Mouse (Mus musculus): ENCODE results near the gene 4933415F23Rik. TPM values are rescaled to one million over a fixed set of nuclear protein-coding genes. Genes with fewer than 3 reads are reported as not detected.

4933415F23Rik gene
- 0.16 and 0.21 TPM in 2 replicates for polyA plus RNA-seq (2012; rRNA removed)

DNA sequence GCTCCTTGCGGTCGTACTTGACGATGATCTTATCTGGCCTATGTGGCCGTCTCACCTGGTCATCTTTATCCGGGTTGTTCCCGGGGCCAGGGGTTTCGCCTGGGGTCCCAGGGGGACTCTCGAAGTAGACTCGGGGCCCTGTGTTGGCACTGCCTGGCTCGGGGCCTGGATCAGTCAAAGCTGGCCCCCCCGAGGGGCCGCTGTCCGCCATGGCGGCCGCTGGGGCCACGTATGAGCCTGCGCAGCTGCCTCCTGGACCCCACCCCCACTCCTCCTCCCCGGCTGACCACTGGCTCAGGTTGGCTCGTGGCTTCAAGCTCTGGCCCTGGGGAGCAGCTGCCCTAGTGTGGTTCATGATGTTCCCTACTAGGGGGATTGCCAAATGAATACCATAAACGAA, at the start of gene 4933415F23Rik:
TSS of gene 4933415F23Rik (minus strand) at position 233 of the 400 bp plus-strand sequence.
- TF ChIP-seq POLR2A (IDR thresholded peaks at IDR 0.05; ENCODE audit: borderline replicate concordance, extremely low read depth, insufficient read depth, insufficient read length, poor library complexity, severe bottlenecking), result no peak
- TF ChIP-seq CTCF (IDR thresholded peaks at IDR 0.05; ENCODE audit: borderline replicate concordance, extremely low read depth, insufficient read depth, insufficient read length), result no peak
- no peak for DNase-seq (ENCODE audit: low read depth)

DNA sequence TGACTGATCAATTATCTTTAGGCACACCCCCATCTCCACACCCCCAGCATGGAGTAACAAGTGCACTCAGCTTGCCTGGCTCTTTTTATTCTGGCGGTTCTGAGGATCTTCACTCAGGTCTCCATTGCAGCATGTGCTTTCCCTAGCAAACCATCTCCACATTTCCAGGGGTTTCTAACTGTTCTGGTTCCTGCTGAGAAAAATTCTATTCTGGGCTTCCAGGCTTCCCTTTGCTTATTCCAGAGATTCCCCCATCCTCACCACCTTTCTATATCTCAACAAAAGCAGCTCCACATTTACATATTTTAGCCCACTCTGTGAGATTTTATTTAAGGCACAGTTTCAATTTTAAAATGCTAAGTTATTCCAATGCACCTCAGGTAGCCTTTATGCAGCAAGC, 49.7 kb upstream of the 4933415F23Rik start:
- TF ChIP-seq CTCF (IDR thresholded peaks at IDR 0.05; ENCODE audit: borderline replicate concordance, extremely low read depth, insufficient read depth, insufficient read length) (no peak), POLR2A (IDR thresholded peaks at IDR 0.05; ENCODE audit: borderline replicate concordance, extremely low read depth, insufficient read depth, insufficient read length, poor library complexity, severe bottlenecking) (no peak)
- no peak for DNase-seq (ENCODE audit: low read depth)

DNA sequence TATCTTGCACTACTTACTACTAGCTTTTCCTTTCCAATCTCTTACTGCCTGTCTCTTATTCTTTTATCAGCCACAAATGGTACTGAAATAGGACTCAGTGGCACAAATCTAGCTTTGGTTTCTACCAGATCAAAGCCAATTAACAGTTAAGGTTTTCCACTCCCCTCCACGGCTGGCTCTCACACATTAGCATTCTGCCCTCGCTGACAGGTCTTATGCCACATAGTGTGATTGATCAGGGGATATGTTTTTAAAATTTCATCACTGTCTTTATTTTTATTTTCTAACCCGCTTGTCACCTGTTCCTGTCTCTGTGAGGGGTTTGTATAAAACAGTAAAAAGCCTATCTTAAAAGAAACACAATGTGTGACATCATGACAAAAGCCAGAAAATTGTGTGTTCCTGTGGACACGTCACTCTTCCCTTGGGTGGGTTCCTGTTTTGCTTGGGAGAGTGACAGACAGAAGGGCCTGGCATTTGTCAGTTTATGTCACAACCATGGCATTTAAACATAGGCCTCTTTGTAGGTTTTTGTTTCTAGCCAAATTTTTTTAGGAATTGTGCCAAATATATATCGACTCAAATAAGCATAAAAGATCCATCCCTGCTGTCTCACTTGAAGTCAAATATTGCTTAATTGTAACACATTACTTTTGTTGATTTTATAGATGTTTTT, 44.3 kb upstream of the 4933415F23Rik start:
- no peak for TF ChIP-seq POLR2A (IDR thresholded peaks at IDR 0.05; ENCODE audit: borderline replicate concordance, extremely low read depth, insufficient read depth, insufficient read length, poor library complexity, severe bottlenecking)
- TF ChIP-seq CTCF (IDR thresholded peaks at IDR 0.05; ENCODE audit: borderline replicate concordance, extremely low read depth, insufficient read depth, insufficient read length), result no peak

GRCm38 (mm10) chr1:23141121-23141811, 39.2 kb upstream of the 4933415F23Rik start:
- no peak for DNase-seq (ENCODE audit: low read depth)
- no peak for TF ChIP-seq POLR2A (IDR thresholded peaks at IDR 0.05; ENCODE audit: borderline replicate concordance, extremely low read depth, insufficient read depth, insufficient read length, poor library complexity, severe bottlenecking)
- no peak for TF ChIP-seq CTCF (IDR thresholded peaks at IDR 0.05; ENCODE audit: borderline replicate concordance, extremely low read depth, insufficient read depth, insufficient read length)

More for the DNA sequence above, 44.3 kb upstream of the 4933415F23Rik start:
- DNase-seq (ENCODE audit: low read depth), result peak; percentile 69

GRCm38 (mm10) chr1:23140530-23140929, 38.5 kb upstream of the 4933415F23Rik start:
- DNase-seq (ENCODE audit: low read depth), result peak; percentile 72

DNA sequence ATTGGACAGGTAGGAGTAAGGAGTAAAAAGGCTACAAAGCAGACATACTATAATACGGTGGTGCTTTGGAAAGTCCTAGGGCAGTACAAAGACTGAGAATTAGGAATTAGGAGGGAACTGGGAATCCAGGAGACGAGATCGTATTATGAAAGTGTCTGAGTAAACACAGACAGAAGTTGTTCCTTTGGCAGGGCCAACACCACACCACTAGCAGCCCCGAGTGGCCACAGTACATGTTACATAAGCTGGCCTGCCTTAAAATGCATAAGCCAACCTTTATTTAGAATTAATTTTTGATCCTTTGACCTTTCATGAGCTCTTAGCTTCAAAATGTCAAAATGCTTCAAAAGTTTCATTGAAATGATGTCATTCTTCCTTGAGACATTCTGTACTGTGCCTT, 18.8 kb upstream of the 4933415F23Rik start:
- no peak for TF ChIP-seq CTCF (IDR thresholded peaks at IDR 0.05; ENCODE audit: borderline replicate concordance, extremely low read depth, insufficient read depth, insufficient read length)
- no peak for TF ChIP-seq POLR2A (IDR thresholded peaks at IDR 0.05; ENCODE audit: borderline replicate concordance, extremely low read depth, insufficient read depth, insufficient read length, poor library complexity, severe bottlenecking)
- no peak for DNase-seq (ENCODE audit: low read depth)

DNA sequence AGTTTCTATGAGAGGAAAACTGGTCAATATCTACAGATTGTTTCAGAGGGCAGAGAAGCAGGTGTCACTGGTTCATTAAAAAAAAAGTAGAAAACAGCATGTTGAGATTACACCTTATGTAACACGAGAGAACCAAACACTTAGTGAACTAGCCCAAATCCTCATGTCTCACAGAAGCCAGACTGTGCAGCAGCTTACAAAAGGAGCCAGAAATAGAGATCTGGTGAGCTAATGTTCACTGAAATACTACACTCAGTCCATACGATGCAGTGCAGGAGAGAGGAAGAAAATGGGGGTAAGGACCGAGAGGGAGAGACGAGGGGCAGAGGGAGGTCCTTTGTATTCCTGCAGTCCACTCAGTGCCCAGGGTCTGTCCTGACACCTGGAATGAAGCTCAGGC, 17.4 kb upstream of the 4933415F23Rik start:
- TF ChIP-seq CTCF (IDR thresholded peaks at IDR 0.05; ENCODE audit: borderline replicate concordance, extremely low read depth, insufficient read depth, insufficient read length) (no peak), POLR2A (IDR thresholded peaks at IDR 0.05; ENCODE audit: borderline replicate concordance, extremely low read depth, insufficient read depth, insufficient read length, poor library complexity, severe bottlenecking) (no peak)
- no peak for DNase-seq (ENCODE audit: low read depth)

- no peak for DNase-seq (ENCODE audit: low read depth)
- TF ChIP-seq CTCF (IDR thresholded peaks at IDR 0.05; ENCODE audit: borderline replicate concordance, extremely low read depth, insufficient read depth, insufficient read length), result no peak
- no peak for TF ChIP-seq POLR2A (IDR thresholded peaks at IDR 0.05; ENCODE audit: borderline replicate concordance, extremely low read depth, insufficient read depth, insufficient read length, poor library complexity, severe bottlenecking)
Measured at GRCm38 (mm10) chr1:23117423-23117822, 15.4 kb upstream of the 4933415F23Rik start.

GRCm38 (mm10) chr1:23109191-23109590, 7.1 kb upstream of the 4933415F23Rik start:
- TF ChIP-seq POLR2A (IDR thresholded peaks at IDR 0.05; ENCODE audit: borderline replicate concordance, extremely low read depth, insufficient read depth, insufficient read length, poor library complexity, severe bottlenecking) (no peak), CTCF (IDR thresholded peaks at IDR 0.05; ENCODE audit: borderline replicate concordance, extremely low read depth, insufficient read depth, insufficient read length) (no peak)
- no peak for DNase-seq (ENCODE audit: low read depth)

DNA sequence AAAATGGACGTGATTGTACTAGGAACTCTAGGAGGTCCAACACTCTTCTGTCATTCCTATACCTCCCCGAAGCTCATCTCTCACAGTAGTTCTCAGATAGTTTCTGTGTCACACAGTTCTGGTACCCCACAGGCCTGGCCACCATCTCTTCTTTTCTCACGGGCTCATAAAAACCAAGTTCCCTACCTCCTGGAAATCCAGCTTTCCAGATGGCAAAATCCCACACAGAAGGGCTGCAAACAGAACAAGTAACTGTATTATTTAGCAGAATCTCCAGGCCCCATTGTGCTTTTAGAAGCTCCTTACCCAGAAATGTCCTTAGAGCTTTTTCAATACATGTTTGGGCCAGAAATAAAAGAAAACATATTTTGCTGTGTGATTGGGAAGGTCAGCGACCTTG, 828 bp upstream of the 4933415F23Rik start:
- no peak for DNase-seq (ENCODE audit: low read depth)
- TF ChIP-seq POLR2A (IDR thresholded peaks at IDR 0.05; ENCODE audit: borderline replicate concordance, extremely low read depth, insufficient read depth, insufficient read length, poor library complexity, severe bottlenecking), result no peak
- TF ChIP-seq CTCF (IDR thresholded peaks at IDR 0.05; ENCODE audit: borderline replicate concordance, extremely low read depth, insufficient read depth, insufficient read length), result no peak

DNA sequence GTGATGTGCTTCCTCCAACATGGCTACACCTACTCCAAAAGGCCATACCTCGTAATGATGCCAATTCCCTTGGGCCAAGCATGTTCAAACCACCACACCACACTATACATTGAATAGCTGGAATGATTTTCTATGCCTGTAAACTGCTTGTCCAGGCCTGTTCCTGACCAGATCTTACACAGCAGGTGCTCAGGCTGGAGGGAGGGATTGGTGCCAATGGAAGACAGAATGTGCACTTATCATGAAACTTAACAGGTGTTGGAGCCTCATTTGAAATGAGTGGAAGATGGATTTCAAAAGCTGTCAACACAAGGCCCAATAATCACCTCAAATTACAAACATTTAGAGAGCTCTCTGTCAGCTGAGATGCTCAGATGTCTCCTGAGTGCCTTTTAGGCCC, 2.3 kb downstream of the 4933415F23Rik start:
- TF ChIP-seq CTCF (IDR thresholded peaks at IDR 0.05; ENCODE audit: borderline replicate concordance, extremely low read depth, insufficient read depth, insufficient read length), result no peak
- TF ChIP-seq POLR2A (IDR thresholded peaks at IDR 0.05; ENCODE audit: borderline replicate concordance, extremely low read depth, insufficient read depth, insufficient read length, poor library complexity, severe bottlenecking), result no peak

GRCm38 (mm10) chr1:23098451-23098850, 3.6 kb downstream of the 4933415F23Rik start:
- TF ChIP-seq POLR2A (IDR thresholded peaks at IDR 0.05; ENCODE audit: borderline replicate concordance, extremely low read depth, insufficient read depth, insufficient read length, poor library complexity, severe bottlenecking) (no peak), CTCF (IDR thresholded peaks at IDR 0.05; ENCODE audit: borderline replicate concordance, extremely low read depth, insufficient read depth, insufficient read length) (no peak)
- DNase-seq (ENCODE audit: low read depth), result peak; percentile 55

More for the DNA sequence above, 2.3 kb downstream of the 4933415F23Rik start:
- peak; percentile 35 for DNase-seq (ENCODE audit: low read depth)
